Mouse (Mus musculus): ENCODE results near the gene Gm13271. TPM values are rescaled to one million over a fixed set of nuclear protein-coding genes. Genes with fewer than 3 reads are reported as not detected.
"Not testable (repeated sequence)": the region's sequence is repeated elsewhere in the genome, so short reads cannot be mapped to it uniquely, and the experiment has no call there.

The Gm13271 gene
- polyA plus RNA-seq, 1 experiment from 2014 or later, result not detected

DNA sequence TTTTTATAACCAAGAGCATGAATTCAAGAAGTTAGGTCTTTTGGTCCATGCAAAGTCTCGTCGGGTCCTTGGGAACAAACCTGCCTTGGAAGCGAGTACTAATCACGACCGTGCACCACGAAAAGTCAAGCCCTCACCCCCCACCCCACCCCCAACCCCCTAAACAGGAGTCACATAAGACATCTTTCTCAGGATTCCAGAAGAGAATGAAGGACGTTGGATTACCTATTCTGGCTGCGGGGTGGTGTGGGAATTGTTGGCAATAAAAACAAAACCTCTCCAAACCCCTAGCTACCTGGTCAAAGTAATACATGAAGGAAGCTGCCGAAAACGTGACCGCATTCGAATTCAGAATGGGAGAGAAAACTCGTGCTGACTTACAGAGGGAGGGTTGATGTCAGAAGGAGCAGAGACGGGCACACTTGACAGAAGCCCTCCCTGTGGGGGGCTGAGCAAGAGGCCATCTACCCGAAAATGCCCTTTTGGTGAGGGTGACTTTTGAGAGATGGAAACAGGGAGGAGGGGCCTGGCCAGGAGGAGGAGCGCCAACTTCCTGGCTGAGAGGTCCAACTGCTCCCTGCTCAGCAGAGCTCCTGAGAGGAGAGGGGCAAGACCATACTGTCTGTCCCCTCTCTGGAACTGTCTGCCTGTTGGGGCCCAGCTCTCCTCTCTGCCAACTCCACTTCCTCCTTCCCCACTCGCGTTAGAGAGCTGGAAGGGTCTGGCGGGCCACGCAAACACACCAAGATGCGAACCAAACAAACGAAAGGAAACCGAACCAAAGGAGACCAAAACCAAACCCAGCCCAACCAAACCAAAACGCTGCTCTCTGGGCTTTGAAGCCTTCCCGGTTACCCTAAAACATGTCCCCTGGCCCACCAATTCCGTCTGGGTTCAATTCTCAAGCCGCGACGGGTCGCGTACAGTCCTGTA is 2.2 kb downstream of the Gm13271 start:
- ATAC-seq (replicated peaks; ENCODE audit: low FRiP score); H3K4me1 ChIP-seq (replicated peaks; ENCODE audit: control insufficient read depth, insufficient read depth, low read length); H3K27me3 ChIP-seq (ENCODE audit: control insufficient read depth, insufficient read depth, low read length); H3K36me3 ChIP-seq (ENCODE audit: control insufficient read depth, insufficient read depth, low read length); H3K9me3 ChIP-seq (ENCODE audit: control insufficient read depth, low read length): not testable (repeated sequence)
- Histone ChIP-seq H3K27ac (ENCODE audit: low read depth, low read length) (peak overlapping the region; percentile 41; the same call in 1 of the 2 replicates), H3K4me2 (ENCODE audit: low read depth, low read length, severe bottlenecking) (peak overlapping the region; percentile 65), H3K4me3 (ENCODE audit: low read depth, low read length) (peak overlapping the region; percentile 35), H3K9ac (ENCODE audit: low read length) (peak overlapping the region; percentile 60)
- peak; percentile 56 for DNase-seq (ENCODE audit: low spot score)
- WGBS, result 12% methylated on average over 28 of the region's 31 CpGs

DNA sequence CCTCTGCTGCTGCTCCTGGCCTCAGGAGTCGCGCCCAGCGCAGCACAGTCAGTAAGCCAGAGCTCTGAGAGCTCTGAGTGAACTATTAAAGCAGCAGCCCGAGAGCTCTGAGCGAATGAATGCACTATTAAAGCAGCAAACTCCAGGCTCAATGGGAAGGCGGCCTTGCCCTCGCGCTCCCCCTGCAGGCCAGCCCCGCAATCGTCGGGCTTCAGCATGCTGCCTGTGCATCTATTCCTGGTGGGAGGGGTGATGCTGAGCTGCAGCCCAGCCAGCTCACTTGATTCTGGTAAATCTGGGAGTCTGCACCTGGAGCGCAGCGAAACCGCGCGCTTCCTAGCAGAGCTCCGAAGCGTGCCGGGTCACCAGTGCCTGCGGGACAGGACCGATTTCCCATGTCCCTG is 3.0 kb downstream of the Gm13271 start:
- 0% methylated on average over 16 of the region's 21 CpGs for WGBS
- peak overlapping the region; percentile 35 for H3K4me3 ChIP-seq (ENCODE audit: low read depth, low read length)
- not testable (repeated sequence) for H3K36me3 ChIP-seq (ENCODE audit: control insufficient read depth, insufficient read depth, low read length); H3K4me1 ChIP-seq (replicated peaks; ENCODE audit: control insufficient read depth, insufficient read depth, low read length); H3K27me3 ChIP-seq (ENCODE audit: control insufficient read depth, insufficient read depth, low read length); H3K9me3 ChIP-seq (ENCODE audit: control insufficient read depth, low read length)
- DNase-seq (ENCODE audit: low spot score) (peak; percentile 86), ATAC-seq (replicated peaks; ENCODE audit: low FRiP score) (peak; percentile 100)
- H3K27ac ChIP-seq (ENCODE audit: low read depth, low read length), result peak overlapping the region; percentile 41; the same call in 1 of the 2 replicates
- peak overlapping the region; percentile 65 for H3K4me2 ChIP-seq (ENCODE audit: low read depth, low read length, severe bottlenecking)
- peak overlapping the region; percentile 60 for H3K9ac ChIP-seq (ENCODE audit: low read length)

DNA sequence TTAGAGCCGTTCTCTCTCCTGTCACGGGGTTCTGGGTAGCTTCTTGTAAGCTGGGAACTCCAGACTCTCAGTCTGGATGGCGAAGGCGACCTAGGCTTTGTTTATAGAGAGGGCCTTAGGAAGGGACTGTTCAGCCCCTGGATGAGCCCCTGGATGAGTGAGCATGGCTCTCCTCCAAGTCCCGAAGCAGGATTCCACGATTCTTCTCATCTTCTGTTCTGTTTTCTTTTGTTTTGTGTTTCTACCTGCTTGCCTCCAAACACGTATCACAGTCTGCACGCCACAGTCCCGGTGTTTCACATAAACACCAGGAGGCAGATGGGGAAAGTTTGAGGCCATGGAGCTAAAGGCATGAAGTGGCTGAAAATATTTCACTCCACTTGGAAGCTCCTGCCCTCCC is 4.1 kb downstream of the Gm13271 start:
- H3K4me2 ChIP-seq (ENCODE audit: low read depth, low read length, severe bottlenecking); ATAC-seq (replicated peaks; ENCODE audit: low FRiP score); H3K4me1 ChIP-seq (replicated peaks; ENCODE audit: control insufficient read depth, insufficient read depth, low read length); H3K4me3 ChIP-seq (ENCODE audit: low read depth, low read length); H3K9ac ChIP-seq (ENCODE audit: low read length); H3K9me3 ChIP-seq (ENCODE audit: control insufficient read depth, low read length); H3K27ac ChIP-seq (ENCODE audit: low read depth, low read length); H3K36me3 ChIP-seq (ENCODE audit: control insufficient read depth, insufficient read depth, low read length); H3K27me3 ChIP-seq (ENCODE audit: control insufficient read depth, insufficient read depth, low read length); DNase-seq (ENCODE audit: low spot score): not testable (repeated sequence)
- WGBS, result 85% methylated on average over 8 of the region's 9 CpGs

DNA sequence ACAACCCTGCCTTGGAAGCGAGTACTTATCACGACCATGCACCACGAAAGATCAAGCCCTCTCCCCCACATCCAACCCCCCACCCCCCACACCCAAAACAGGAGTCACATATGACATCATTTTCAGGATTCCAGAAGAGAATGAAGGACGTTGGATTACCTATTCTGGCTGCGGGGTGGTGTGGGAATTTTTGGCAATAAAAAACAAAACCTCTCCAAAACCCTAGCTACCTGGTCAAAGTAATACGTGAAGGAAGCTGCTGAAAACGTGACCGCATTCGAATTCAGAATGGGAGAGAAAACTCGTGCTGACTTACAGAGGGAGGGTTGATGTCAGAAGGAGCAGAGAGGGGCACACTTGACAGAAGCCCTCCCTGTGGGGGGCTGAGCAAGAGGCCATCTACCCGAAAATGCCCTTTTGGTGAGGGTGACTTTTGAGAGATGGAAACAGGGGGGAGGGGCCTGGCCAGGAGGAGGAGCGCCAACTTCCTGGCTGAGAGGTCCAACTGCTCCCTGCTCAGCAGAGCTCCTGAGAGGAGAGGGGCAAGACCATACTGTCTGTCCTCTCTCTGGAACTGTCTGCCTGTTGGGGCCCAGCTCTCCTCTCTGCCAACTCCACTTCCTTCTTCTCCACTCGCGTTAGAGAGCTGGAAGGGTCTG is 5.1 kb downstream of the Gm13271 start, which contains the start of gene Gm13283:
TSS of gene Gm13283 (plus strand) at position 510 of the 659 bp plus-strand sequence.
- not testable (repeated sequence) for ATAC-seq (replicated peaks; ENCODE audit: low FRiP score); H3K27me3 ChIP-seq (ENCODE audit: control insufficient read depth, insufficient read depth, low read length); H3K4me1 ChIP-seq (replicated peaks; ENCODE audit: control insufficient read depth, insufficient read depth, low read length); DNase-seq (ENCODE audit: low spot score); H3K9ac ChIP-seq (ENCODE audit: low read length); H3K36me3 ChIP-seq (ENCODE audit: control insufficient read depth, insufficient read depth, low read length); H3K9me3 ChIP-seq (ENCODE audit: control insufficient read depth, low read length); H3K27ac ChIP-seq (ENCODE audit: low read depth, low read length)
- peak within 1 kb of the TSS; percentile 46; the same call in 1 of the 2 replicates for H3K4me2 ChIP-seq (ENCODE audit: low read depth, low read length, severe bottlenecking)
- peak within 1 kb of the TSS; percentile 14; the same call in 1 of the 2 replicates for H3K4me3 ChIP-seq (ENCODE audit: low read depth, low read length)
- 24% methylated on average over 6 of the region's 14 CpGs for WGBS

DNA sequence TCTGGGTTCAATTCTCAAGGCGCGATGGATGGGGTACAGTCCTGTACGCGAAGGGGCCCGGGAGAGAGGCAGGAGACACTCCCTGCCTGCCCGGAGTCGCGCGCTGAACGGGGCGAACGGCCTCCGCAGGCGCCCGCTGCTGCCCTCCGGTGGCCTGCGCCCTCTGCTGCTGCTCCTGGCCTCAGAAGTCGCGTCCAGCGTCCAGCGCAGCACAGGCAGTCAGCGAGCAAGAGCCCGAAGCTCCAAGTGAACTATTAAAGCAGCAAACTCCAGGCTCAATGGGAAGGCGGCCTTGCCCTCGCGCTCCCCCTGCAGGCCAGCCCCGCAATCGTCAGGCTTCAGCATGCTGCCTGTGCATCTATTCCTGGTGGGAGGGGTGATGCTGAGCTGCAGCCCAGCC is 5.8 kb downstream of the Gm13271 start:
- not testable (repeated sequence) for H3K27ac ChIP-seq (ENCODE audit: low read depth, low read length); H3K9me3 ChIP-seq (ENCODE audit: control insufficient read depth, low read length); H3K36me3 ChIP-seq (ENCODE audit: control insufficient read depth, insufficient read depth, low read length); H3K27me3 ChIP-seq (ENCODE audit: control insufficient read depth, insufficient read depth, low read length); ATAC-seq (replicated peaks; ENCODE audit: low FRiP score); H3K9ac ChIP-seq (ENCODE audit: low read length); H3K4me1 ChIP-seq (replicated peaks; ENCODE audit: control insufficient read depth, insufficient read depth, low read length)
- WGBS, result 2% methylated on average over 17 of the region's 28 CpGs
- peak overlapping the region; percentile 46; the same call in 1 of the 2 replicates for H3K4me2 ChIP-seq (ENCODE audit: low read depth, low read length, severe bottlenecking)
- peak overlapping the region; percentile 14; the same call in 1 of the 2 replicates for H3K4me3 ChIP-seq (ENCODE audit: low read depth, low read length)
- peak; percentile 81 for DNase-seq (ENCODE audit: low spot score)

DNA sequence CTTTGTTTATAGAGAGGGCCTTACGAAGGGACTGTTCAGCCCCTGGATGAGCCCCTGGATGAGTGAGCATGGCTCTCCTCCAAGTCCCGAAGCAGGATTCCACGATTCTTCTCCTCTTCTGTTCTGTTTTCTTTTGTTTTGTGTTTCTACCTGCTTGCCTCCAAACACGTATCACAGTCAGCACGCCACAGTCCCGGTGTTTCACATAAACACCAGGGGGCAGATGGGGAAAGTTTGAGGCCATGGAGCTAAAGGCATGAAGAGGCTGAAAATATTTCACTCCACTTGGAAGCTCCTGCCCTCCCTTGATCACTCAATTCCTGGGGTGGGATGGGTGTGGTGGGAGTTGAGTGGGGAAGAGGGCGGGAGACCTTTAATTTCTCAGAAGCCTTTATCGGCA is 7.1 kb downstream of the Gm13271 start:
- H3K4me2 ChIP-seq (ENCODE audit: low read depth, low read length, severe bottlenecking); H3K27ac ChIP-seq (ENCODE audit: low read depth, low read length); H3K4me3 ChIP-seq (ENCODE audit: low read depth, low read length); H3K9me3 ChIP-seq (ENCODE audit: control insufficient read depth, low read length); H3K4me1 ChIP-seq (replicated peaks; ENCODE audit: control insufficient read depth, insufficient read depth, low read length); H3K9ac ChIP-seq (ENCODE audit: low read length); DNase-seq (ENCODE audit: low spot score); H3K27me3 ChIP-seq (ENCODE audit: control insufficient read depth, insufficient read depth, low read length); ATAC-seq (replicated peaks; ENCODE audit: low FRiP score); H3K36me3 ChIP-seq (ENCODE audit: control insufficient read depth, insufficient read depth, low read length): not testable (repeated sequence)
- WGBS, result 84% methylated on average over 6 of the region's 8 CpGs

DNA sequence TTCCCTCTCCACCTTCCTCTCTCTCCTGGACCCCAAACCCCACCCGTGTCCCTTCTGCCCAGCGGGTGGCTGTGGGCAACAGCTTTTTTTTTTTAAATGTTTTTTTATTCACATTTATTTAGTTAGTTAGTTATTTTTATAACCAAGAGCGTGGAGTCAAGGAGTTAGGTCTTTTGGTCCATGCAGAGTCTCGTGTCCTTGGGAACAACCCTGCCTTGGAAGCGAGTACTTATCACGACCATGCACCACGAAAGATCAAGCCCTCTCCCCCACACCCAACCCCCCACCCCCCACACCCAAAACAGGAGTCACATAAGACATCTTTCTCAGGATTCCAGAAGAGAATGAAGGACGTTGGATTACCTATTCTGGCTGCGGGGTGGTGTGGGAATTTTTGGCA is 7.7 kb downstream of the Gm13271 start:
- not testable (repeated sequence) for H3K4me3 ChIP-seq (ENCODE audit: low read depth, low read length); ATAC-seq (replicated peaks; ENCODE audit: low FRiP score); H3K9ac ChIP-seq (ENCODE audit: low read length); H3K4me2 ChIP-seq (ENCODE audit: low read depth, low read length, severe bottlenecking); H3K4me1 ChIP-seq (replicated peaks; ENCODE audit: control insufficient read depth, insufficient read depth, low read length); H3K27me3 ChIP-seq (ENCODE audit: control insufficient read depth, insufficient read depth, low read length); H3K27ac ChIP-seq (ENCODE audit: low read depth, low read length); H3K9me3 ChIP-seq (ENCODE audit: control insufficient read depth, low read length); DNase-seq (ENCODE audit: low spot score); H3K36me3 ChIP-seq (ENCODE audit: control insufficient read depth, insufficient read depth, low read length)
- WGBS, result 53% methylated on average over 8 of the region's 9 CpGs

DNA sequence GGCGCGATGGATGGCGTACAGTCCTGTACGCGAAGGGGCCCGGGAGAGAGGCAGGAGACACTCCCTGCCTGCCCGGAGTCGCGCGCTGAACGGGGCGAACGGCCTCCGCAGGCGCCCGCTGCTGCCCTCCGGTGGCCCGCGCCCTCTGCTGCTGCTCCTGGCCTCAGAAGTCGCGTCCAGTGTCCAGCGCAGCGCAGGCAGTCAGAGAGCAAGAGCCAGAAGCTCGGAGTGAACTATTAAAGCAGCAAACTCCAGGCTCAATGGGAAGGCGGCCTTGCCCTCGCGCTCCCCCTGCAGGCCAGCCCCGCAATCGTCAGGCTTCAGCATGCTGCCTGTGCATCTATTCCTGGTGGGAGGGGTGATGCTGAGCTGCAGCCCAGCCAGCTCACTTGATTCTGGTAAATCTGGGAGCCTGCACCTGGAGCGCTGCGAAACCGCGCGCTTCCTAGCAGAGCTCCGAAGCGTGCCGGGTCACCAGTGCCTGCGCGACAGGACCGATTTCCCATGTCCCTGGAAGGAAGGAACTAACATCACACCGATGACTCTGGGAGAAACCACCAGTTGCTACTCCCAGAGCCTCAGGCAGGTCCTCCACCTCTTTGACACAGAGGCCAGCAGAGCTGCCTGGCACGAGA is 8.8 kb downstream of the Gm13271 start:
- H3K36me3 ChIP-seq (ENCODE audit: control insufficient read depth, insufficient read depth, low read length); H3K27ac ChIP-seq (ENCODE audit: low read depth, low read length); ATAC-seq (replicated peaks; ENCODE audit: low FRiP score); H3K27me3 ChIP-seq (ENCODE audit: control insufficient read depth, insufficient read depth, low read length); H3K9ac ChIP-seq (ENCODE audit: low read length); H3K4me1 ChIP-seq (replicated peaks; ENCODE audit: control insufficient read depth, insufficient read depth, low read length); H3K9me3 ChIP-seq (ENCODE audit: control insufficient read depth, low read length): not testable (repeated sequence)
- Histone ChIP-seq H3K4me3 (ENCODE audit: low read depth, low read length) (peak overlapping the region; percentile 26), H3K4me2 (ENCODE audit: low read depth, low read length, severe bottlenecking) (peak overlapping the region; percentile 47)
- 3% methylated on average over 19 of the region's 42 CpGs for WGBS
- DNase-seq (ENCODE audit: low spot score), result peak; percentile 77

All from forebrain, embryonic 11.5 days (tissue).